Mouse (Mus musculus): ENCODE data around the gene Mmp2. TPM values are rescaled to one million over a fixed set of nuclear protein-coding genes. Genes with fewer than 3 reads are reported as not detected.

The Mmp2 gene
- polyA plus RNA-seq (2014; fragmentation: Illumina TruSeq; extraction: RNeasy Lipid Tissue Mini Kit (QIAGEN cat#74804); ENCODE audit: low read depth, low replicate concordance) = 3.8 TPM

DNA sequence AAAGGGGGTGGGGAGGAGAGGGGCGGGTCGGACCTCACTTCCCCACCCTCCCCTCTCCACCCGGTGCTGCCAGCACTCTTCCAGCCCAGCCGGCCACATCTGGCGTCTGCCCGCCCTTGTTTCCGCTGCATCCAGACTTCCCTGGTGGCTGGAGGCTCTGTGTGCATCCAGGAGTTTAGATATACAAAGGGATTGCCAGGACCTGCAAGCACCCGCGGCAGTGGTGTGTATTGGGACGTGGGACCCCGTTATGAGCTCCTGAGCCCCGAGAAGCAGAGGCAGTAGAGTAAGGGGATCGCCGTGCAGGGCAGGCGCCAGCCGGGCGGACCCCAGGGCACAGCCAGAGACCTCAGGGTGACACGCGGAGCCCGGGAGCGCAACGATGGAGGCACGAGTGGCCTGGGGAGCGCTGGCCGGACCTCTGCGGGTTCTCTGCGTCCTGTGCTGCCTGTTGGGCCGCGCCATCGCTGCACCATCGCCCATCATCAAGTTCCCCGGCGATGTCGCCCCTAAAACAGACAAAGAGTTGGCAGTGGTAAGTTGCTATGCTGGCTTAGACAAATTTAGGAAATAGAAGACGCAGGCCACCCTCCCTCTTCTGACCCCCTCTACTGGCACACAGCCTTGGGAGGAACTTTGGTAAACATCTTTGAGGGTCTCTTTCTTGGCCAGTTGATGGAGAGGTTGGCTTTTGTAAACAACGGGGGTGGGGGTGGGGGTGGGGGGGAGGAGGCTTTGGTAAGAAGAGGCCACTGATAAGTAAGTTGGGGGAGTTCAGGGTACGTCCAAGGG, at the start of gene Mmp2:
TSS of gene Mmp2 (plus strand) at position 49 of the 792 bp plus-strand sequence.

DNA sequence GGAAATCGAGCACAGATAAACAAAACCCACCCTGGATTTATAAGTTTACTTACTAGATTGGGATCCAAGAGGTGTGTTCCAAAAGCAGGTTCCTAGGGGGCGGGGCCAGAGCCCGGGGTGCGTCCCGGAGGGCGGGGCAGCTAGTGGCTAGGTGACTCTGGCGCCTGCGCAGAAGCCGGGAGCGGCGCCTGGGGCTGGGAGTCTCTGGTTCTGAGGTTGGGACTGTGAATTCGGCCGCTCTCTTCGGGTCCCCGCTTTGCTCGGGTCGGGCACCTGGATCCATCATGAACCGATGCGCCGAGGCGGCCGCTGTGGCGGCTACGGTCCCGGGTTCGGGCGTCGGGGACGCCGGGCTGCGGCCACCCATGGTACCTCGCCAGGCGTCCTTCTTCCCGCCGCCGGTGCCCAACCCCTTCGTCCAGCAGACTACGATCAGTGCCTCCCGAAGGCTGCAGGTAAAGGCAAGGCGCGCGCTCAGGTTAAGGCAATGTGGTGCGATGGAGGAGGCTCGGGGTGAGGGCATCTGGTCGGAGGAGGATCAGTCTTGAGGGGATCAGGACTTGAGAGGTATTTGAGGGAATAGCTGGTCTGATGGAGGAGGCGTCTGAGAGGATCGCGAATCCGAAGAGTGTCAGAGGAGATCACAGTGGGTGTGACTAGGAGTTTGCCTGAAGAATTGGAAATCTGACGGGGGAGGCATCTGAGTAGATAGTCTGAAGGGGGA, 28.2 kb downstream of the Mmp2 start, which contains the start of gene Lpcat2:
TSS of gene Lpcat2 (plus strand) at position 169 of the 724 bp plus-strand sequence.

DNA sequence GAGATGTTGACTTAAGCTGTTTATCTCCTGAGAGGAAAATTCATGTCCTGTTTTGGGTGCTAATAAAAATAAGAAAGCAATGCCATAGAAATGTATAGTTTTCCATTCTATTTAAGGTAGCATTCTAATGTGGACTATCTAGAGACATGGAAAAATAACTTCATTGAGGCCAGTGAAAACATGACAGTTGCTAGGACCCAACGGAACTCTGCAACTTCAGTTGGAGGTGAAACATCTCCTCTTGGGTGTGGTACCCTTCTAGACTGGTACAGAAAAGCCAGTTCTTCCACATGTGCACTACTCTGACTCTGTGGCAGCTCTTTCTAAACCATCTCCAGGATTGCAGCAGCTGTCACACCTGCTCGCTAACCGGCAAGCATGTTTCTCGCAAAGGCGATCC, 74.0 kb downstream of the Mmp2 start, which contains the start of gene Capns2:
TSS of gene Capns2 (plus strand) at position 301 of the 400 bp plus-strand sequence.

Other genes with a start within 250 kb of the Mmp2 start
- not detected for gene Irx6, start 153.0 kb upstream of the Mmp2 start, polyA plus RNA-seq (2014; fragmentation: Illumina TruSeq; extraction: RNeasy Lipid Tissue Mini Kit (QIAGEN cat#74804); ENCODE audit: low read depth, low replicate concordance)
- gene Lpcat2, start 28.0 kb downstream of the Mmp2 start, polyA plus RNA-seq (2014; fragmentation: Illumina TruSeq; extraction: RNeasy Lipid Tissue Mini Kit (QIAGEN cat#74804); ENCODE audit: low read depth, low replicate concordance) = 2.2 TPM
- gene Capns2, start 74.1 kb downstream of the Mmp2 start, polyA plus RNA-seq (2014; fragmentation: Illumina TruSeq; extraction: RNeasy Lipid Tissue Mini Kit (QIAGEN cat#74804); ENCODE audit: low read depth, low replicate concordance) = not detected
- gene Slc6a2, start 132.8 kb downstream of the Mmp2 start, polyA plus RNA-seq (2014; fragmentation: Illumina TruSeq; extraction: RNeasy Lipid Tissue Mini Kit (QIAGEN cat#74804); ENCODE audit: low read depth, low replicate concordance) = 9.0 TPM
- gene Ces1a, start 220.9 kb downstream of the Mmp2 start, polyA plus RNA-seq (2014; fragmentation: Illumina TruSeq; extraction: RNeasy Lipid Tissue Mini Kit (QIAGEN cat#74804); ENCODE audit: low read depth, low replicate concordance) = not detected

Data from adrenal gland, adult 10 weeks (tissue).